Mouse (Mus musculus): Measurements from ENCODE around the gene Pcbp3.
A peak's percentile ranks its signal among the peaks of the same experiment; 100 is the strongest.

Gene Pcbp3

GRCm38 (mm10) chr10:76729631-76730620 is 231.8 kb downstream of the Pcbp3 start:
- DNase-seq (ENCODE audit: low read depth): no peak

DNA sequence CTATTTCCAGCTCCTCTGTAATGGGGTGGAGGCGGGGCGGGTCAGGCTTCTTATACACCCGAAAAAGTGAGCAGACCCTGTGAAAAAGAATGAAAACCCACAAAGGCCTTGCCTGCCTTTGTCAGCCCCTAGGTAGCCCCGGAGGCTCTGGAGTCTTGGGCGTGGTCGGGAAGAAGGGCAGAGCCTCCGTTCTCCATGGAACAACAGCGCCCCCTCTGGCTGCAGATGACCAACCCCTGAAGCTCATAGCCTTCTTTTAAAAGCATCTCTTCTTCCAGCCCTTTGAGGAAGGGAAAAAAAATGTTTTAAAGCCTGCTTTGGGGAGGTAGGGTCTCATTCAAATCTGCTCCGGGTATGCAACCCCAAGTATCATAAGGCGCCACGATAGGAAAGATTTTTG is 233.3 kb downstream of the Pcbp3 start:
- peak; percentile 23 for DNase-seq (ENCODE audit: low read depth)

- no peak for DNase-seq (ENCODE audit: low read depth)
These were observed 234.4 kb downstream of the Pcbp3 start for GRCm38 (mm10) chr10:76727301-76727700.

DNA sequence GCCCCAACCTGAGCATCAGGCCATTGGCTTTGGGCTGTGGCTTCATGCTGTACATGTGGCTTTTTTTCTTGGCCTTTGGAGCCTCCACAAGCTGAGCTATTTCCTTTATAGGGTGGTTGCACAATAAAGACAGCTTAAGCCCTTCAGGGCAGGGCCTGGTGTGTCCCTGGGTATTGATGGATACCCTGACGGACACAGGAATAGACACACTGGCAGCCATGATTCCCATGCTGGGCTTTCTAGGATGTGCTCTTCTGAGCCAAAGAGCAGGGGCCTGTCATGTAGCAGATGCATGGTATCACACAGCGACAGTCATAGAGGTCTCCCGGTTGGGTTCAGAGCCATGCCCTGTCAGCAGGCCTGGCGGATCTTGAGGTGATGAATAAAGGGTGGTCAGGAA is 234.8 kb downstream of the Pcbp3 start:
- no peak for DNase-seq (ENCODE audit: low read depth)

DNA sequence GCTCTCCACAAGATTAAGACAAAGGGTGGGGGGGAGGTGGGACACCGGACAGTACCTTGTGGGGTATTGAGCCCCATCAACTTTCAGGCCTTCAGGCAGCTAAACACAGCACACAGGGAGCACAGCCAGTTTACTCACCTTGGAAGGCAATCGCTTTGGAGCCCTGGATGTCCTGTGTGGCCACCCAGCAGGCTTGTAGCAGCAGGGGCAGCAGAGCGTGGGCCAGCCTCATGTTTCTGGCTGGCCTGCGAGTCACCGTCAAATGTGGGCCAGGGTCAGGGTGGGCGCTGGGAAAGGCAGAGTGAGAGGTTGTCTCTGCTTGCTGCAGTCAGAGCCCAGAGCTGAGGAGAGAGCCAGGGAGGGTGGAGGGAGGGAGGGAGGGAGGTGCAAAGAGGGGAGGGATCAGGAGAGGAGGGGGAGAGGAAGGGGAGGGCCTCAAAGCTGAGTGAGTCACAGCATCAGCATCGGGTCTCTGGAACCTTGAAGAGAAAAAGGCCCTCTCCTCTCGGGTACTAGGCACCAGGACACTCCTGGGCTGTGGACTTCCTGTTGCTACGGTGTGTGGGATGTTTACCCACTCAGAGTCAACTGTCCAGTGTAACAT is 235.9 kb downstream of the Pcbp3 start, which contains the start of gene Col6a1:
TSS of gene Col6a1 (minus strand) at position 487 of the 604 bp plus-strand sequence.
- DNase-seq (ENCODE audit: low read depth): no peak

- DNase-seq (ENCODE audit: low read depth): no peak
These were observed 236.6 kb downstream of the Pcbp3 start for GRCm38 (mm10) chr10:76725097-76725496.

DNA sequence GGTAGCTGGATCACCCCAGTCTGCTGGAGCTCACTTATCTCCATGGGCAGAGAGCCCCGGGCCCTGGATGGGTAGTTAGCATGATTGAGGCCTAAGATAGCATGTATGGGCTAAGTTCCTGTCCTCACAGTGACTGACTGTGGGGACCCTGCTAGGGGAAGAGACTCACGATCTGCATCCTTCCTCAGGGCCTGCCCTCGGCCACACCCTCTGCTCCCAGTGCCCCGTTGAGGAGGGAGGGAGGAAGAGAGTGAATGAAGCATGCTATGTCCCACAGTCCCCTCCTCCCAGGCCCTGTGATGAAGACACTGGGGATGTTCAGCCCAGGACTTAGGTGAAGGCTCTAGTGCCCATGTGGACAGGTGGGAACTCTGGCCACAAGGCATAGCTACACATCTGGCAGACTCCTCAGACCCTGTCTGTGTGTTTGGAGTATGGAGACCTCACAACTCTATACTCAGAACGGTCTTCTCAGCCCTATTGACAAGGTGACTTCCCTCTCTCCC is 237.4 kb downstream of the Pcbp3 start:
- DNase-seq (ENCODE audit: low read depth): no peak

- no peak for DNase-seq (ENCODE audit: low read depth)
These were observed 238.8 kb downstream of the Pcbp3 start for GRCm38 (mm10) chr10:76722751-76723450.

GRCm38 (mm10) chr10:76721746-76722145 is 239.9 kb downstream of the Pcbp3 start:
- DNase-seq (ENCODE audit: low read depth): no peak

DNA sequence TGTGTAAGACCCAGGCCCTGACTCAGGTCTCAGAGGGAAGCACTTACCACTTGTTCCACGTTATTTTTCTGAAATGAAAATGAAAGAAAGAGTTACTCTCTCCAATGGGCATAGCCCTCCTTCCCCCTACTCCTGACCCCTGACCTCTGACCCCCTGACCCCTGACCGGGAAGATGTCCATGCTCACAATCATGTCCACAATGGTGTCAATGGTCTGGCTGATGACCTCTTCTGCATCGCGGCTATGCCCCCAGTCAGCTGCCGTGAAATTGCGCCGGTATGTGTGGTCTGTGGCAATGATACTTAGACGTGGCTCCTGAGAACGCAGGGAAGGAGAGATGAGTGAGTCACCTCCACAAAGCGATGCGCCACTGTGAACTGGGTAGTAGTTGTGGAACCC is 240.5 kb downstream of the Pcbp3 start:
- DNase-seq (ENCODE audit: low read depth): no peak

DNA sequence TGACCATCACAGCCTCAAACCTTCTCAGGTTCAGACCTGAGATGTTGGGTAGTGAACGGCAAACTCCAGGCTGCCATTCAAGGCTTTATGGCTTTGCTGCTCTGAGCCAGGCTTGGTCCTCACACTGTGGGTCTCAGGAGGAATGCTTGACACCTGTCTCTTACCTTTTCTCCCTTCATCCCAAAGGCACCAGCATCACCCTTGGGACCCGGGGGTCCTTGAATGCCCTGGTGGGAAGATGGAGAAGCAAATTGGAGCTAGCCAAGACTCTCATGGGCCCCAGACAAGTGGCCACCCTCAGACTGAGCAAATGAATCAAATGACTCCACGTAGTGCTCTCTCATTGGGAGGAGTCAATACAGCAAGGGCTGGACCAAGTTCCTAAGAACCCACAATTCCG is 244.1 kb downstream of the Pcbp3 start:
- no peak for DNase-seq (ENCODE audit: low read depth)

DNA sequence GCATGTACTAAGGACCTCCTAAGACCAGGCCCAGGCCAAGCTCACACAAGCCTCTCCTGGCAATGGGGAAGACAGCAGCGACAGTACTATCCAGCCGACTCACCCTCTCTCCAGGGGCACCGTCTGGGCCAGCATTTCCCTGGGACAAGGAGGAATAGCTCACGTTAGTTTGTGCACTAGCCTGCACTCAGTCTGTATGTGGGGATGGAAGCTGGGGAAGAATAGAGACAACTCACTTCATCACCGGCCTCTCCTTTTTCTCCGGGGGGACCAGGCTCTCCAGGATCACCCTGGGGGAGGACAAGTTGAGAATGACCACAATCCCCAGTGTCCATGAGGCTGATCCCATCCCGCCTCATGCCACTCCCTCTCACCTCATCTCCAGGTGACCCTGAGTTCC is 244.7 kb downstream of the Pcbp3 start:
- no peak for DNase-seq (ENCODE audit: low read depth)

DNA sequence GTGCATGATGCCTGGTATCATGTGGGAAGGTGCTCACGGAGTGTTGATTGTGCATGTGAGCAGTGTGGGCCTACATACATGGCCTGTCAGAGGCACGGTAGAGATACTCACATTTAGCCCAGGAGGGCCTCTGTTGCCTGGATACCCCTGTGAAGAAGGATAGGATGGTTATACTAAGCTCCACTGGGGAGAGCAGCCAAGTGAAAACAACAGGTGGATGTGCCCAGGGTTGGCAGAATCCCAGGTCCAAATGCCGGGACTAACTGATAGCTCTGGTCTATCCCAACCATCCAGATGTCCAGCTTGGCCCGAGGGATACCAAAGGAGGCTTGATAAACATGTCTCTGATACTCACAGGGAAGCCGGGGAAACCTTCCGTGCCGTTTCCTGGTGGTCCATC is 247.4 kb downstream of the Pcbp3 start:
- DNase-seq (ENCODE audit: low read depth): no peak

DNA sequence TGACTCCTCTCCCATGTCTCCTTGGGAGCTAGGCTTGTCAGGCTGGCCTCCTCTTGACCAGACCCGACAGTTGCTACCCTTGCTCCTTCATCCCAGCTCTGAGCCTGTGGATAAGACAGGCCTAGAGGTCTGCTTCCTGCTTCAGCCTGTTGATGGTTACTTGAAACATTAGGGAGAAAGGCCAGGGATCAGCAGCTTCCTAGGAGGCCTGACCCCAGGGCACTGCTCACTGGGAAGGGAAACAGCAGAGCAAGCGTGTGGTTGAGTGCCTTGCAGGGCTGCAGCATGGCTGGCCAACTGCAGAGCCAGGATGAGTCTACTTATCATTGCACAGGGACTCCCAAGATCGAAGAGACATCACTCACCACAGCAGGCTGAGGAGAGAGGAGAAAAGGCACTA is 249.2 kb downstream of the Pcbp3 start:
- no peak for DNase-seq (ENCODE audit: low read depth)

All from c-Kit-positive CD71-positive TER-119-negative erythroid progenitor cells, embryonic 14.5 days (primary cell).